Mouse (Mus musculus) urinary bladder, adult 2 months (tissue): ENCODE data around the gene Narfl. TPM values are rescaled to one million over a fixed set of nuclear protein-coding genes. Genes with fewer than 3 reads are reported as not detected.
A peak's percentile ranks its signal among the peaks of the same experiment; 100 is the strongest.

Experiments
- DNase-seq: peaks from one replicate; pipeline ENCODE4 v3.0.0; 2022; ENCODE audit warnings: low spot score
- polyA plus RNA-seq: library from polyadenylated mRNA; depleted of rRNA; stranded (reverse); fragments of >200 nt; gene quantifications from 2 replicates; pipeline ENCODE4 v1.2.3, GENCODE M21; 2012; rRNA removed

Gene Narfl
- polyA plus RNA-seq, 1 experiment, result 26.1 TPM

DNA sequence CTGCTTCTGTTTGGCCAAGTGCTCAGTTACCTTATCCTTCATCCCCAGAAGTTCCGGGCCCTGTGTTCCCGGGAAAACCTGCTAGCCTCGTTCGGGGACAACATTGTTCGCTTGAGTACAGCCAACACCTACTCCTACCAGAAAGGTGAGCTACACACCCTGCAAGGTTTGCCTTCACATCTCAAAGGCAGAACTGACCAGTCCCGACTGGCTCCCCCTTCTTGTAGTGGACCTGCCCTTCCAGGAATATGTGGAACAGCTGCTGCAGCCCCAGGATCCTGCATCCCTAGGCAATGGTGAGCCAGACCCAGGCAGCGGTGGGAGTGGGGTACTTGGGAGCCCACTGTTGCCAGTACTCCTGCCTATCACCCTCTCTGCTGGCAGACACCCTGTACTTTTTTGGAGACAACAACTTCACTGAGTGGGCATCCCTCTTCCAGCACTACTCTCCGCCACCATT lies 56.0 kb downstream of the Narfl start:
- no peak for DNase-seq

DNA sequence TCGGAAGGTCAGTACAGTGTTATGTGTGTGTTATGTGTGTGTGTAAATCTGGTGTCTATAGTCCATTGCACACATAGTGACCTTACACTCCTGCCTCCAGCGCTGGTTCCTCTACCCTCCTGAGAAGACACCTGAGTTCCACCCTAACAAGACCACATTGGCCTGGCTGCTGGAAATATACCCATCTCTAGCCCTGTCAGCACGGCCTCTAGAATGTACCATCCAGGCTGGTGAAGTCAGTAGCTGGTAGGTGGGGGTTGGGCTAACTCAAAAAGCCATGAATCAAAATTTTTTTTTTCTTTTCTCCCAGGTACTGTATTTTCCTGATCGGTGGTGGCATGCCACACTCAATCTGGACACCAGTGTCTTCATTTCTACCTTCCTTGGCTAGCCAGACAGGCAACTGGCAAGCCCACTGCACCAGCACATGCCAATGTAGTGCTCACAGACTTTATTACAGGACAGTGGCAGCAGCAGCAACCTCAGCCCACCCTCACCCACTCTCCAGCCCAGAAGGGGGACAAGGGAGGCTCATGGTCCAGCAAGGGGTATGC lies 56.7 kb downstream of the Narfl start:
- DNase-seq, result no peak

DNA sequence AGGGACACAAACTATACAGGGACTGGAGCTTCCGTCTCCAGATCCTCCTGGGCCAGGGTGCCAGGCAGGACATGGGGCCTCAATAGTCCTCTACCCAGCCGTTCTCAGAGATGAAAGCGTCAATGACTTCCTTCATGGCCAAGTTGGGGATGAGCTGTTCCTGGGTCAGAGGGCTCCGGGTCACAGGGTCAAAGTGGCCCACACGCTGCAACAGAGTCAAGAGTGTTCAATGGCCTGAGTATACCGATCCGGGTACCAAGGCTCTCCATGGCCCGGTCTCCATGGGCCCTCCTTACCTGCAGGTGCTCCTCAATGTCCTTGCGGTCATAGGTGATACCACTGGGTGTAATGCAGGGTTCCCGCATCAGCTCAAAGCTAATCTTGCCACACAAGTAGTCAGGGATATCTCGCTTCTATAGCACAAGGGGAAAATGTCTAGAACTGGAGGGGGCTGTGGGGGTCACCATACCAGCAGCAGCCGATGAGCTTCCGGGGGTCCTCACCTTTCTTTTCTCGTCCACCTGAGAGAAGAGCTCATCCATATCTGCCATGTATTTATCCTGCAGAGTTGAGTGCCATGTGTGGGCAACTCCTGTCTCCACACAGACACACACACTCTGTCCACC lies 57.3 kb downstream of the Narfl start:
- no peak for DNase-seq

DNA sequence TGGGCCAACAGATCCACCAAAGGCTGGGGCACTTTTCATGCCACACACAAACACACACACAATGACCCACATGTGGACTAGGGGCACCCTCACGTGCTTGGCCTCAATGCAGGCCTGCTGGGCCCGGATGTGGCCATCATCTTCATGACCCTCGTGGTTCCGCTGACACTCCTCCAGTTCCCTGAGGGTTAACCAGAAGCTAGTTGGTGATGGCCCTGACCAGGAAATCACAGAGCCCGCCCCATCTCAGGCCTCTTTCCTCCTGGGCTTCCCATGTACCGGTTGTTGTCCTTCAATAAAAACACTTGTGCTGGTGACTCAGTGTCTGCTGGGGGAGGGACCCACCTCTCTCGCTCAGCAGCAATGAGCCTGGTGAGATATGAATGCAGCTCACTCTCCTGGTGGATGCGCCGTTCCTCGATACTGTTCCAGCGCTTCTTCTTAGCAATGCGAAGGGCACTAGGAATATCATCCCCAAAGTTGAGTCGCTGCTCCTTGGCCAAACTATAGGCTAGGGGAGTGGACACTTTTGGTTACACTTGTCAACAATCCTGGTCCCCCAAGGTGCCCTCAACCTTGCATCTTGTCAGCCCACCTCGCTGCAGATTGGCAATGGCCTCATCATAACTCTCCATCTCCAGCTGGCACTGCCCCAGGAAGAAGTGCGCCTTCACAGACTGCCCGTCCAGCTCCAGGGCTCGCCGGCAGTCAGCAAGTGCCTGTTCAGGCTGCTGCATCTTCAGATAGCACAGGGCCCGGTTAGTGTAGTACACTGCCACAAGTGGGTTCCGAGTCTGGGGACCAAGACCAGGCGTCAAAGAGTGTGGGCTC lies 58.1 kb downstream of the Narfl start:
- no peak for DNase-seq

DNA sequence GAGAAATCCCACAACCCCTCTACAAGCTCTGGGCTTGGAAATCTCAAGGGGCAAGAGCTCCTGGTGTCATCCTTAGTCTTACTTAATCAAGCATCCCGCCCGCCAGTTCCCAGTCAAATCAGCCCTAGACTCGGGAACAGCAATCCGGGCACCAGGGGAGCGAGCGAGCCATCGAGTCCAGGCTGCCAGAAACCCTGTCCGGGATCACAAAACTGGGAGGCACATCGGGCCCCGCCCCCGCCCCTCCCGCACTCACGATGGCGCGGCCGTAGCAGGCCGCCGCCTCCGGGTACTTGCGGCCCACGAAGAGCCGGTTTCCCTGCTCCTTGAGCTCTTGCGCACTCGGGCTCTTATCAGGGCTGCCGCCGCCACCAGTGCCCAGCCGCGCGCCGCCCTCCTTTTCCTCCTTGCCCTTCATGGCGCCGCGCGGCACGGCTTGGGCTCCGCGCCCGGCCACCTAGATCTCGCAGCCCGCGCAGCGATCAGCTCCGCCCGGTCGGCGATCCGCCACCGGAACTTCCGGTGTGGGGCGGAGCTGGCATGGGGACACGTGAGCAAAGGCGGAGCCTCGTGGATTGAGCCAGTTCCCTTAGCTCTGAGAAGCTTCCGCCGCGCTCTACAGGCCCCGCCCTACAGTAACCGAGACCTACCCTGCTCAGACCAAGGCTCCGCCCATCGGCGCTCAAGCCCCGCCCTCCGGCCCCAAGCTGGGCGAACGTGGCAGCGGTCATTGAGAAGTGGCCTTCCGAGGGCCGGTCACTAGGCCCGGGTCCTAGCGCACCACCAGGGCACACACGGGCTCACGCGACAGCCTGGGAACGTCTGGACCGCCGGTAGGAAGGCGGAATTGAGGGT lies 59.1 kb downstream of the Narfl start:
- DNase-seq, result peak; percentile 98

Other genes starting within 250 kb of the Narfl start
- 1.2 and 1.5 TPM in 2 replicates for gene Sox8, start 203.1 kb upstream of the Narfl start, polyA plus RNA-seq
- 12.5 and 16.6 TPM in 2 replicates for gene Lmf1, start 194.7 kb upstream of the Narfl start, polyA plus RNA-seq
- gene Gng13, start 56.6 kb upstream of the Narfl start, polyA plus RNA-seq, result not detected in 2 replicates
- gene Chtf18, start 46.4 kb upstream of the Narfl start, polyA plus RNA-seq, result 2.2 TPM in 2 replicates
- gene Rpusd1, start 46.1 kb upstream of the Narfl start, polyA plus RNA-seq, result 16.2 and 21.7 TPM in 2 replicates
- 0.73 and 1.1 TPM in 2 replicates for gene Mslnl, start 37.7 kb upstream of the Narfl start, polyA plus RNA-seq
- gene Msln, start 19.4 kb upstream of the Narfl start, polyA plus RNA-seq, result 11.1 and 29.7 TPM in 2 replicates
- gene Haghl, start 11.9 kb downstream of the Narfl start, polyA plus RNA-seq, result 47.5 and 66.1 TPM in 2 replicates
- 0.06 and 0.18 TPM in 2 replicates for gene Ccdc78, start 12.8 kb downstream of the Narfl start, polyA plus RNA-seq
- 96.2 and 131 TPM in 2 replicates for gene Fam173a, start 19.1 kb downstream of the Narfl start, polyA plus RNA-seq
- not detected in 2 replicates for gene AC134908.4, start 21.9 kb downstream of the Narfl start, polyA plus RNA-seq
- gene Metrn, start 23.4 kb downstream of the Narfl start, polyA plus RNA-seq, result 15.4 and 16.5 TPM in 2 replicates
- 5.0 and 6.9 TPM in 2 replicates for gene Fbxl16, start 35.3 kb downstream of the Narfl start, polyA plus RNA-seq
- 23.2 and 27.6 TPM in 2 replicates for gene Wdr24, start 49.9 kb downstream of the Narfl start, polyA plus RNA-seq
- gene Jmjd8, start 55.1 kb downstream of the Narfl start, polyA plus RNA-seq, result 55.9 and 60.7 TPM in 2 replicates
- gene Stub1, start 59.6 kb downstream of the Narfl start, polyA plus RNA-seq, result 209 and 230 TPM in 2 replicates
- gene Rhbdl1, start 63.5 kb downstream of the Narfl start, polyA plus RNA-seq, result 20.7 and 27.5 TPM in 2 replicates
- gene Gm20683, start 68.0 kb downstream of the Narfl start, polyA plus RNA-seq, result 16.8 and 20.6 TPM in 2 replicates
- 52.4 and 62.0 TPM in 2 replicates for gene Rhot2, start 71.1 kb downstream of the Narfl start, polyA plus RNA-seq
- 12.0 and 14.4 TPM in 2 replicates for gene Wdr90, start 87.7 kb downstream of the Narfl start, polyA plus RNA-seq
- gene Mcrip2, start 95.0 kb downstream of the Narfl start, polyA plus RNA-seq, result 11.0 and 13.6 TPM in 2 replicates
- gene Mettl26, start 101.3 kb downstream of the Narfl start, polyA plus RNA-seq, result 61.0 and 67.8 TPM in 2 replicates
- gene Wfikkn1, start 107.1 kb downstream of the Narfl start, polyA plus RNA-seq, result 0.77 and 0.93 TPM in 2 replicates
- 36.7 and 44.3 TPM in 2 replicates for gene Rab40c, start 146.0 kb downstream of the Narfl start, polyA plus RNA-seq
- gene Pigq, start 171.2 kb downstream of the Narfl start, polyA plus RNA-seq, result 48.7 and 53.5 TPM in 2 replicates
- gene Nhlrc4, start 171.2 kb downstream of the Narfl start, polyA plus RNA-seq, result 0.15 TPM in 1 of 2 replicates, not detected in the other
- 0.06 and 0.07 TPM in 2 replicates for gene A930017K11Rik, start 178.8 kb downstream of the Narfl start, polyA plus RNA-seq
- 30.1 and 32.4 TPM in 2 replicates for gene Capn15, start 212.0 kb downstream of the Narfl start, polyA plus RNA-seq